Mouse (Mus musculus) ovary, postnatal 14 days (tissue): ENCODE results near the gene Sema5a.

Experiments
- DNase-seq: peaks from one replicate; pipeline ENCODE4 v3.0.0; 2022; ENCODE audit warnings: low spot score

The Sema5a gene

DNA sequence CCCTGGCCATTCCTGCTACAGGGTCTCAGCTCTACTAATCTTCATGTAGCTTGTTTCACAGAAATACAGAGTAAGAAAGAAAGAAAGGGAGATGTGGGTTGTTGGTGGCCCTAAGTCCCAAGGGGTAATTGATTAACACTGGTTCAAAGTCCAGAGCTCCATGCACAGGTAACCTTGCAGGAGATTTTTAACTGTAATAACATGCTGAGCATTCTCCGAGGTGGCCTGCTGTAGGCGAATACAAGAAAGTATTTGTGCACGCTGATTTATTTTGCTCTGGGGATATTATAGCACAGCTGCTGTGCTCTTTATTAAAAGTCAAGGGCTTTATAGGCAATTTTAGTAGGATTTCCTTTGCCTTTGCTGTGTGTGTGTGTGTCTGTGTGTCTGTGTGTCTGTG is 393.3 kb downstream of the Sema5a start:
- no peak for DNase-seq

DNA sequence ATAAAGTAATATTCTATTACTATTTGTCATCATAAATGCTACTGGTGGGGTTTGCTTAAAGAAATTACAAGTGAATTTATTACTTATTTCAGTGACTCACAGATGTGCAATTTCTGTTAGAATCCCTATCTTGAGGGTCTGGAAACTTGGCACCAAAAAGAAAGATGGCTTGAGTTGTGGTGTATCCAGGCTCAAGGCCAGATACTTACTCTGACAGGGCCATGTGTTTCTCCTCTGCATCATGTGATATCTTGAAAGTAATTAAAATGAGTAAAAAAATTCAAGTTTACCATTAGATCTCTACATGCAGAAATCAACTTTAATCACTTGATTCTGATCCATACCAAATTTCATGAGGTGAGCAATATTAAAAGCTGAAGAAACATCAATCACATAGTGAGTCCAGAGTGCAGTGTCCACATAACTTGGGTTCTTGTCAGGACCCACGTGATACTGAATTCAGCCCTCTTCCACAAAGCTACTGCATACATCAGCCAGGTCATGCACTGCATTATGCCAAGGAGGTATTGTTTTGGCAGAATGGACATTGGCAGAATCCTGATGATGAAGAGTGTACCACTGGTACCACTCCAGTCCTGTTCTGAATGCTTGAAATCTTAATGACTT is 402.6 kb downstream of the Sema5a start:
- DNase-seq: no peak

DNA sequence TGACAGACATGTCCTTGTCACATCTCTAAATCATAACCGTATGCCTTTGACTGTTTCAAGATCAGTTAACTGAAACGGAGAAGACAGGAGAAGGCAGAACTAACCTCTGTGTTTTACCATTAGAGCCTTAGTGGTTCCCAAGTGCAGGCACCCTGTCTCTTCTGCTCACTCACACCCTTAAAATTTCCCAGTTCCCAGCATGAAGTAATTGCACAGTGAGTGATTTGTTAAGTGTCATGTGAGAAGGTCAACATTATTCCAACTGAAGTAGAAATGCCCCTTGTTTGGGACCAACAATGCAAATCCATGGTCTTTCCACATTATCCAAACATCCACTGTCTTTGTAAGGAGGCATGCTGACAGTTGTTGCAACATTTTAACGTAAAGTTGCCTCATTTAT is 409.4 kb downstream of the Sema5a start:
- DNase-seq: no peak

DNA sequence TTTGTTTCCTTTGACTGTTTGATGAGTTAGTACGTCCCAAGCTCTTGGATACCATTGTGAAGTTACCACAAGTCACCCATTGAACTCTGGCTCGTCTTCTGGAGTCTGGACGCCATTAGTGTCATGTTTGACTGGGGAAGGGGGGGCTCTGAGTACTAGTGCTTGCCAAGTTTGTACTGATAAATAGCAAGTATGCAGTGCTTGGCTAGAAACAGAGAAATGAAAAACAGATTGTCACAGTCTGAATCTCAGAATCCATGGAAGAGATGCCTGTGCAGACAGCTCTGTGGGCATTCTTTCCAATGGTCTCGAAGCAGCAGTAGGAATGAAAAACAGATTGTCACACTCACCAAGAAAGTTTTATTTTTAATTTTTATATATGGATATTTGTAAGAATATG is 411.4 kb downstream of the Sema5a start:
- DNase-seq: no peak

DNA sequence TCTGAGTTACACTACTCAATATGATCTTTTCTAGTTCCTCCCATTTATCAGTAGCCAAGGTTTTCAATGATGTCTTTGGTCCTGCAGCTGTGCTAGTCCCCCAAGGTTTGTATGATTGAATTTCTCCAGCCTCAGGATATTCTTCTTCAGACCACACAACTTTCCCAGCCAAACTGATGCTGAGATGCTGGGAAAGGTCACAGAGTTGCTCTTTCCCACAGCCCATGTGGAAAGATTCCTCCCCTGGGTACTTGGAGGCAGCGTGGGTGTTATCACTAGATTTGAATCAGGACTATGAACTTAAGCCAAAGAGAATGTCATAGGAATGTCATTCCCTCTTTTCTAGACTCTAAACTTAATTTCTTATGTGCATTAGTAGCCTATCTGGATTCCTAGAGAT is 431.8 kb downstream of the Sema5a start:
- DNase-seq: no peak

DNA sequence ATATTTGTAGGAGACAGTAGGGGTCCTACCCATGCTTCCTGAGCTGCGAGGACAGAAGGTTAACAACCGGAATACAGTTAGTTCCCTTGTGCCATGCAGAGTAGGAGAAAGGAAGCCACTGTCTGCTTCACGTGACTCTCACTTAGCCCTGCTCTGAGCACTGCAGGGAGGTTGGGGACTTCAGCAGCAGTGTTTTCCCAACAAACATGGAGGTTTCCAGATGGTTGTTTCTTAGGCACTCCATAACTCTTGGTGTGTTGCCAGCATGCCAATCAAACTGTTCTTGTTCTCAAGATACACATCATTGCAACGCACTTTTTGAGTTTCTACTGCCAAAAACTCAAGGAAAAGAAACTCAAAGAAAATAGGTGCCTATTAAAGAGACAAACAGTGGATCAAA is 440.5 kb downstream of the Sema5a start:
- DNase-seq: no peak

DNA sequence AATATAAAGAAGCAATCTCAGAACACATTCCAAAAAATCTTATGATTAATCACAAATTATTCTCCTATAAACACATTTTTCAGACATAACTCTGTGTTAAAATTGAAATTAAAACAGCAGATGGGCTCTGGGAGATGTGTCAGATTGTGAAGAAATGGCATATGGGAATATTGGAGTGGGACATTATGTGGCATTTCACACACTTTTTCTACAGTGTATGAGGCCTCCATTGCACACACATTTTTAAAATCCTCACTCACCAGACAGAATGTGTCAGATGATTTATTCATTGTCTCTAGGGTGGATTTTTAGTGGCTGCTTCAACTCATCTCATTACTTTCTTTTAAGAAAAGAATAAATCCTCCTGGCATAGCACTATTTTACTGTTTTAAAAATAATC is 446.4 kb downstream of the Sema5a start:
- no peak for DNase-seq

DNA sequence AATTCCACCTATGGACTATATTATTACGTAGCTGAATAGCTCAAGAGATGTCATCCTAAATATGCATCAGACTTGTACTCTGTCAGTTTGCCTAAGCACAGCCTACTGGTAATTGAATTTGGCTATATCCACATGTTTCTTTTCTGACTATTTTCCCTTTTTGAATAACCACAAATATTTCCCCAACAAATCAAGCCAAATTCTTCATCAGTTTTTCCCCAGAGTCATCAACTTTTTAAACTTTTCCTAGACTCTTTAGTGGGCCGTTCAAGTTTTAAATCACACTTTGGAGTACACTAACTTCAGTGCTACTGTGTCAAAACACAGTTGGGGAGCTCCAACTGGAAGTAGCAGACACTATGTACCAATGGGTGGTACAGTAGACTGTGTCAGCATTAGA is 448.4 kb downstream of the Sema5a start:
- no peak for DNase-seq

DNA sequence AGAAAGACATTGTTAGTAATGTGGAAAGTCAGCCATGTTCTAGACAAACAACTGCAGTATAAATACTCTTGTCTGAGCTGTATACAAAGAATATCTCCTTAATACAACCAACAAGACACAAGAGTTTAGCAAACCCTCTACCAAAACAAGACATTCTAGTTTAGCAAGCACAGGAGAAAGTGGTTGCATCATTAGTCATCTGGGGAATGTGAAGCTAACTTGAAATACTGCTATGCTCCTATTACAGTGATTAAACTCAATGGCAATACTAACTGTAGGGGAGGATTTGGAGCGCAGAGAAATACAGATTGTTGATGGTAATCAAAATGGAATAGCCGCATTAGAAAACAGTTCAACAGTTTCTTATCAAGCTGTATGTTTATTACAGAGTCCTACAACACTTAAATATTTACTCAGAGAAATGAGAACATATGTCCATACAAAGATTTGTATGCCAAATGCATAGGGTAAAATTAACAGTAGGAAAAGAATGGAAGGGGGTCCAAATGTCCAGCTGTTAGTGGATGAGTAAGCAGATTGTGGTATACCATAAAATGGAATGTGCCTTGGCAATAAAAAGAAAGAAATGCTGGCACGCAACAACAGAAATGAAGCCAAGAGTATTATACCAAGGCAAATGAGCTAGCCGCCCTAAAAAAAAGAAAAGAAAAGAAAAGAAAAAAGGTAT is 472.8 kb downstream of the Sema5a start:
- DNase-seq: no peak

DNA sequence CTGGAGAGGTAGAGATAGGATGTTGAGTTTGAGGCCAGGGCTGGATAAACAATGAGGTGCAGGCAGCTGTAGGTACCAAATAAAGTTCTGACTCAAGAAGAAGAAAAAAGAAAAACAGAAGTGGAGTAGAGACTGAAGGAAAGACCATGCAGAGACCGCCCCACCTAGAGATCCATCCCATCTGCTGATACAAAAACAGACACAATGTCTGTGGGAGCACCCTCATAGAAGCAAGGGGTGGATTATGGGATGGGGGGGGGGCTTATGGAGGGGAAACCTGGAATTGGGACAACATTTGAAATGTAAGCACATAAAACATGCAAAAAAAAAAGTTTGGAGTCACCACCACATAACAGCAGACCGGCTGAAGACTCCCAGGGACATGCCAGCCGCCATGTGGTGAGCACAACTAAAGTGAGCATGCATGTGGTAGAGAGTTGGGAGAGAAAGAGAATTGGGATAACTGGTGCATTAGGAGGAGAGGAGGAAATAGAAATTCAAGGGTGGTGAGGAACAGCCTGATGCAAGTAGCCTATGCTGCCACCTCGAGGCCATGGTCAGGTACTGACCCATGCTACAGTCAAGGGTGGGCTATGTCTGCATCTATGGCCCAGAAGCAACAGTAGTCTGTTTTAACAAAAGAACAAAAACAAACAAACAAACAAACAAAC is 473.8 kb downstream of the Sema5a start:
- peak; percentile 46 for DNase-seq

DNA sequence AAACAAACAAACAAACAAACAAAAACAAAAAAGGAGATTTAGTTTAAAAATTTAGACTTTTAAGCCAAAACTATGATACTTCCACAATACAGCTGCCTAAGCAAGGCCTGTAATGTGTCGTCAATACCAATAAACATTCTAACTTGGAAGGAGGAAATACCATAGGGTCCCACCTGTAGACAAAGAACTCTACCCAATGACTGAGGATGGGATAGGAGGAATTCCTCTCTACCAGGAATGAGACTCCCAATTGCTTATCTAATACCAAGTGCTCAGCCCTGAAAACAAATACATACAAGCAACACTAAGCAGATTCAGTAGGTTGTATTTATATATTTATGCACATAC is 474.3 kb downstream of the Sema5a start:
- DNase-seq: no peak

DNA sequence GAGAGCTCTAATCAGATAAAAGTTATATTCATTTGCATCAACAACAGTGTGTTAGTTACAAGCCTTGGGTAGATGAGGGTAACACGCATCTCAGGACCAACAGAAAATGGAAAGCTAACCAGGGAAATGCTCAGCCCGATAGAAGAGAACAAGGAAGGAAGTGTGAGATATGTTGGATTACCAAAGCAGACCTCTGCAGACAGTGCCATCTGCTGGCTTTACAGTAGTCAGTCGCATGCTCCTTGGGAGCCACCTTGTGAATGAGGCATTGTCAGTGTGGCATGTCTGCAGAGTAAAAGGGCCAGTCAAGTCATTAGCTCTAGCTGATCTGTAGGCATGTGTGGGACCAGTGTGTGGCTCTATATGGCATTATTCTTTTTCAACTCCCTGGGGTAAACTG is 486.2 kb downstream of the Sema5a start:
- peak; percentile 18 for DNase-seq
